Mouse (Mus musculus) kidney, adult 11 months (tissue): Measurements from ENCODE around the gene Pde4d.
"Not testable (repeated sequence)": the region's sequence is repeated elsewhere in the genome, so short reads cannot be mapped to it uniquely, and the experiment has no call there.

Experiments used
- DNase-seq: peaks from one replicate; pipeline ENCODE4 v3.0.0; 2022

Gene Pde4d

GRCm38 (mm10) chr13:108715029-108715428 is 265.3 kb downstream of the Pde4d start:
- no peak for DNase-seq

GRCm38 (mm10) chr13:108722234-108722633 is 272.5 kb downstream of the Pde4d start:
- peak; percentile 4 for DNase-seq

GRCm38 (mm10) chr13:108734356-108734755 is 284.6 kb downstream of the Pde4d start:
- peak; percentile 83 for DNase-seq

GRCm38 (mm10) chr13:108751155-108751840 is 301.6 kb downstream of the Pde4d start:
- no peak for DNase-seq

- DNase-seq, result no peak
Measured at GRCm38 (mm10) chr13:108757477-108757876, 307.7 kb downstream of the Pde4d start.

- no peak for DNase-seq
Measured at GRCm38 (mm10) chr13:108758331-108758730, 308.6 kb downstream of the Pde4d start.

- DNase-seq, result no peak
Measured at GRCm38 (mm10) chr13:108759140-108759539, 309.4 kb downstream of the Pde4d start.

GRCm38 (mm10) chr13:108763295-108763694 is 313.5 kb downstream of the Pde4d start:
- DNase-seq, result no peak

GRCm38 (mm10) chr13:108766020-108766727 is 316.4 kb downstream of the Pde4d start:
- DNase-seq, result no peak

- DNase-seq, result no peak
Measured at GRCm38 (mm10) chr13:108769465-108770056, 319.8 kb downstream of the Pde4d start.

GRCm38 (mm10) chr13:108772386-108772785 is 322.6 kb downstream of the Pde4d start:
- peak; percentile 2 for DNase-seq

- no peak for DNase-seq
Measured at GRCm38 (mm10) chr13:108774981-108775380, 325.2 kb downstream of the Pde4d start.

- DNase-seq, result no peak
Measured at GRCm38 (mm10) chr13:108775882-108776281, 326.1 kb downstream of the Pde4d start.

- not testable (repeated sequence) for DNase-seq
Measured at GRCm38 (mm10) chr13:108797620-108798019, 347.9 kb downstream of the Pde4d start.

- DNase-seq, result no peak
Measured at GRCm38 (mm10) chr13:108809191-108809590, 359.4 kb downstream of the Pde4d start.

- peak; percentile 33 for DNase-seq
Measured at GRCm38 (mm10) chr13:108812956-108813355, 363.2 kb downstream of the Pde4d start.

GRCm38 (mm10) chr13:108819846-108820408 is 370.2 kb downstream of the Pde4d start:
- DNase-seq, result no peak

GRCm38 (mm10) chr13:108820487-108820886 is 370.7 kb downstream of the Pde4d start:
- no peak for DNase-seq

GRCm38 (mm10) chr13:108821270-108821669 is 371.5 kb downstream of the Pde4d start:
- no peak for DNase-seq

GRCm38 (mm10) chr13:108824638-108825310 is 375.0 kb downstream of the Pde4d start:
- DNase-seq, result peak; percentile 16

- no peak for DNase-seq
Measured at GRCm38 (mm10) chr13:108825501-108825900, 375.8 kb downstream of the Pde4d start.

- no peak for DNase-seq
Measured at GRCm38 (mm10) chr13:108834197-108834596, 384.4 kb downstream of the Pde4d start.

GRCm38 (mm10) chr13:108836314-108836713 is 386.6 kb downstream of the Pde4d start:
- no peak for DNase-seq
